In genomic region chr10:44435956-44436355, GRCm38 (mm10) we compare ENCODE assay signal across 28 mouse cellular contexts.
"Had no signal": no experiment of that assay in that cellular context is flagged by ENCODE, and none has a peak within 500 bp of the region (broad histone marks: within the 10 kb centered on the region; RNA-seq: fewer than 3 reads in every experiment).

No protein-coding gene starts in this region.

- H3K36me3 ChIP-seq: heart, embryonic 12.5 days; heart, embryonic 13.5 days; heart, embryonic 15.5 days; hindbrain, embryonic 10.5 days; hindbrain, embryonic 12.5 days; hindbrain, embryonic 13.5 days; hindbrain, embryonic 15.5 days; intestine, embryonic 15.5 days; kidney, embryonic 15.5 days had no signal

- H3K27ac ChIP-seq: heart, embryonic 13.5 days; heart, embryonic 15.5 days; hindbrain, embryonic 10.5 days; hindbrain, embryonic 12.5 days; hindbrain, embryonic 13.5 days; hindbrain, embryonic 14.5 days; hindbrain, embryonic 15.5 days; hindbrain, postnatal 0 days; intestine, embryonic 15.5 days; kidney, embryonic 15.5 days; kidney, postnatal 0 days; layer of hippocampus, adult 2 months; left cerebral cortex, adult 2 months had no signal

- H3K9me3 ChIP-seq: heart, embryonic 12.5 days; heart, embryonic 13.5 days; heart, embryonic 15.5 days; hindbrain, embryonic 10.5 days; hindbrain, embryonic 12.5 days; hindbrain, embryonic 13.5 days; hindbrain, embryonic 15.5 days; intestine, embryonic 15.5 days; kidney, embryonic 15.5 days had no signal

- H3K9ac ChIP-seq: heart, embryonic 12.5 days; heart, embryonic 13.5 days; heart, embryonic 15.5 days; hindbrain, embryonic 12.5 days; hindbrain, embryonic 13.5 days; hindbrain, embryonic 14.5 days; hindbrain, embryonic 15.5 days; intestine, embryonic 15.5 days; kidney, embryonic 15.5 days had no signal

- H3K4me1 ChIP-seq: heart, embryonic 12.5 days; heart, embryonic 13.5 days; heart, embryonic 15.5 days; hindbrain, embryonic 12.5 days; hindbrain, embryonic 13.5 days; hindbrain, embryonic 15.5 days; intestine, embryonic 15.5 days; kidney, embryonic 15.5 days had no signal

- DNase-seq: heart, postnatal 10 days; heart, postnatal 36 days; heart, postnatal 4 days; kidney, adult 11 months; kidney, adult 18-20 months; kidney, adult 2 months; kidney, adult 8-10 months; kidney, adult 9 months; kidney, postnatal 10 days; kidney, postnatal 14 days; kidney, postnatal 36 days; kidney, postnatal 4 days; layer of hippocampus, adult 9-11 months; layer of hippocampus, postnatal 36 days had no signal

- H3K27me3 ChIP-seq: heart, embryonic 15.5 days; hindbrain, embryonic 15.5 days; intestine, embryonic 15.5 days; kidney, embryonic 15.5 days had no signal

- H3K4me2 ChIP-seq: heart, embryonic 12.5 days; heart, embryonic 13.5 days; heart, embryonic 15.5 days; hindbrain, embryonic 12.5 days; hindbrain, embryonic 13.5 days; hindbrain, embryonic 14.5 days; hindbrain, embryonic 15.5 days; intestine, embryonic 15.5 days; kidney, embryonic 15.5 days had no signal

- H3K4me3 ChIP-seq: heart, embryonic 12.5 days; heart, embryonic 13.5 days; heart, embryonic 15.5 days; hindbrain, embryonic 10.5 days; hindbrain, embryonic 12.5 days; hindbrain, embryonic 13.5 days; hindbrain, embryonic 15.5 days; intestine, embryonic 15.5 days; kidney, embryonic 15.5 days; layer of hippocampus, adult 2 months; left cerebral cortex, adult 2 months had no signal
